Mouse (Mus musculus): ENCODE results near the gene Taar2.

Taar2 gene

DNA sequence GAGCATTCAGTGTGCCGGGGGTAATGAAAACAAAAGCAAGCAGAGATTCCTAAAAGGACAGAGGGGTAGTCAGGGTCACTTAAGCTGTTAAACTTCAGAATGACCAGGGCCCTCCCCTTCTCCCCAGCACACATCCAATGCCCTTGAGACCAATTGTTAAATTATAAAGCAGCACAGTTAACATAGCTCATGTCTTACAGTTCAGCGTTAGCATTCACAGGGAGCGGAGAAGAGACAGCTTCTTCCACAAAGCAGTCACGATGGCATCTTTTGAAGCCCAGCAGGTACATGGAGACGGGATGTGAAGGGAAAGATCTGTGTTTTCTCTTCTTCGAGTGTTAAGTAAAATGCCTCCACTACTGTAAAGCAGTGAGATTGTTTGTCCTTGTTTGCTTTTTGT lies at the start of gene Taar2:
Gene Taar2, plus strand, starts transcription at position 261 of the 400 bp plus-strand sequence.
- in situ Hi-C loops (cut with MboI; ENCODE audit: unreplicated experiment in 2 of 2): no loop called here

DNA sequence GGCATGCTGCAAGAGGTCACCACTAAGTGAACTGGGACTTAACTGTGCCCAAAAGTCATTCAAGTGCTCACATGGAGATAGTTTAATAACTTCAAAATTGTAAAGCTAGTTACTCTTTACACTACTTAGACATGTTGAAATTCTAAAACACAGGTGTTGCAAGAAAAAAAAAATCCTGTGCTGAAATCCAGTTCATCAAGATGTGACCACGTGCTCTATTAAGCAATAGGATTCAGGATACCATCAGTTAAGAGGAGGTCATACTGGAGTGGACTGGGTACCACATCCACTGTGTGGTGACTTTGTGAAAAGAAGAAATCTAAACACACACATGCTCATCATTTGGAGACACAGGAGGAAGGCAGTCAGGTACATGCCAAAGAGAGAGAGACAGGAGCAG lies 45.4 kb upstream of the Taar2 start:
- in situ Hi-C loops (cut with MboI; ENCODE audit: unreplicated experiment in 2 of 2): no loop called here

DNA sequence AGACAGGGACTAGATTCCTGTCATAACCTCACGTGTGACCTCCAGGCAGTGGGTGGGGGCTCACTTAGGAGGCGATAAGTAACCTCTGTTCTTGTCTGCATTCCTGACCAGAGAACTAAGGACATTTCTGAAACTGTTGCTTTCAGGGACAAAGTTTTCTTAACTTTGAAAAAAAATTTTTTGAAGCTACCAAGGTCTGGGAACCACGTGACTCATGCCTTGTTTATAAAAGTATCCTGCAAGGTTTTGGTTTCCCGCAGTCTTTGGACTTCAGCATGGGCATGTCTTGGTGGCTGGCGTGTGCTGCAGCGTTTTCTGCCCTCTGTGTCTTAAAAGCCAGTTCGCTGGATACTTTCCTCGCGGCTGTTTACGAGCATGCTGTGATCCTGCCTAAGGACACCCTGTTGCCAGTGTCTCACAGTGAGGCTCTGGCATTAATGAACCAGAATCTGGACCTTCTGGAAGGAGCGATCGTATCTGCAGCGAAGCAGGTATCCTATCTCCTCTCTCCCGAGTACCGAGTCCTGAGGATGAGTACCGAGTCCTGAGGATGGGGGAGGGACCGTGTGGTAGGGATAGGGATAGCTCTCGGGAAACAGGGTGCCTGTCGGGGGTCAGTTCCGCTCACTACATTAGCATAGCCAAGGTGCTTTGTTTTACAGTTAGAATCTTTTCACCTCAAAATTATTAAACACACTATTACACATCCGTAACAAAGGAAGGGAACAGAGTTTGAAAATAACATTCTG lies 43.6 kb upstream of the Taar2 start, which contains the start of gene Vnn1:
Gene Vnn1, plus strand, starts transcription at position 88 of the 749 bp plus-strand sequence.
- in situ Hi-C loops (cut with MboI; ENCODE audit: unreplicated experiment in 2 of 2): no loop called here

DNA sequence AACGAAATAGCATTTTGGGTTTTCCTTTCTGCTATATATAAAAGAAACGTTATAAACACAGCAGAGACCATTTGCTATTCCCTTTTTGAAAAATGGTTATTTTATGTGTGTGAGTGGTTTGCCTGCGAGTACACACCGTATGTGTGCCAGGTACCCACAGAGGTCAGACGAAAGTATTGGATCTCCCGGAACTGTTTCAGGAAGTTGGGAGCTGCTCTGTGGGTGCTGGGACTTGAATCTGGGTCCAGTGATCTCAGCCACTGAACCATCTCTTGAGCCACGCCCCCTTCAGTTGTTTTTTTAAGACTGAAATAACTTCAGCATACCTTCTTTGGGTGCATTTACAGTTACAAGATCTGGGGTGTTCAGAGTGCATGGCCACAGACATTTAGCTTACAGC lies 43.0 kb upstream of the Taar2 start:
- in situ Hi-C loops (cut with MboI; ENCODE audit: unreplicated experiment in 2 of 2): no loop called here

DNA sequence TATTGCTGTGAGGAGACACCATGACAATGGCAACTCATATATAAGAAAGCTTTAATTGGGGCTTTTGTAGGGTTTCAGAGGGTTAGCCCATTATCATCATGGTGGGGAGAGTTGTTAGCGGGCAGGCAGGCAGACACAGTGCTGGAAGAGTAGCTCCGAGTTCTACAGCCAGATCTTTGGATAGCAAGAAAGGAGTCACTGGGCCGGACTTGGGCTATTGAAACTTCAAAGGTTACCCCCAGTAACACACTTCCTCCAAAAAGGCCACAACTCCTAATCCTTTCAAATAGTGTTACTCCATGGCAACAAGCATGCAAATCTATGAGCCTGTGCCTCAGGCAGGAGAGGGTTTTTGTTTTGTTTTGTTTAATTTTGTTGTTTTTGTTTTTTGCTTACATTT lies 37.3 kb upstream of the Taar2 start:
- in situ Hi-C loops (cut with MboI; ENCODE audit: unreplicated experiment in 2 of 2): no loop called here

DNA sequence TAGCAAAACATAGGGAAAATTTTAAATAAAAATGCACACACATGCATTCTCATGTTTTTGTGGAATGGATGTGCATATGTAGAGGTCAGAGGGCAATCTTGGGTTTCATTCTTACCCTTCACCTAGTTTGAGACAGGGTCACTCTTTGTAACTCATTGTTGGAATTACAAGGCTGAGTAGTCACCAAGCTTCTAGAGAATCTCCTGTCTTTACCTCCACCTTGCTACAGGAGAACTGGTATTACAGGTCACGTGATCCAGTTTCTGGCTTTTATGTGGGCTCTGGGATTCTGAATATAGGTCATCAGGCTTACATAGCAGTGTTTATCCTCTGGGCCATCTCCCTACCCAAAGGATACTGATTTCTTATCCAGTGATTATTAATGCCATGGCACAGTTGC lies 32.7 kb upstream of the Taar2 start:
- in situ Hi-C loops (cut with MboI; ENCODE audit: unreplicated experiment in 2 of 2): no loop called here

DNA sequence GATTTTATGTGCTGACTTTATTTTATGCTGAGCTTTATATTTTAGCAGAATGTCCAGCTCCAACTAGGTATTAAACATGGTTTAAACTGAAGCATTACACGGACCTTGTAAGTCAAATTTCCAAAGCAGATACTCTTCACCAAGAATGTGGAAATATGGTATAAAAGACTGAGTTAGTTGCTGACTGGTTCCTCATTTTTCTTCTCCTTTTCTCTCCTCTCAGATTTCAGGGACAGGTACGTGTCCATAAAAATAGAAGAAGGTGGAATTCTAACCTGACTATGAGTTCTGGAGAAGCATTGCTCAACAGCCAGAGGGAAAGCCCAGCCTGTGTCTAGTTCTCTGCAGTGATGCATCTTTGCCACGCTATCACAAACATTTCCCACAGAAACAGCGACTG lies 18.3 kb upstream of the Taar2 start, which contains the start of gene Taar1:
Gene Taar1, plus strand, starts transcription at position 301 of the 400 bp plus-strand sequence.
- in situ Hi-C loops (cut with MboI; ENCODE audit: unreplicated experiment in 2 of 2): no loop called here

DNA sequence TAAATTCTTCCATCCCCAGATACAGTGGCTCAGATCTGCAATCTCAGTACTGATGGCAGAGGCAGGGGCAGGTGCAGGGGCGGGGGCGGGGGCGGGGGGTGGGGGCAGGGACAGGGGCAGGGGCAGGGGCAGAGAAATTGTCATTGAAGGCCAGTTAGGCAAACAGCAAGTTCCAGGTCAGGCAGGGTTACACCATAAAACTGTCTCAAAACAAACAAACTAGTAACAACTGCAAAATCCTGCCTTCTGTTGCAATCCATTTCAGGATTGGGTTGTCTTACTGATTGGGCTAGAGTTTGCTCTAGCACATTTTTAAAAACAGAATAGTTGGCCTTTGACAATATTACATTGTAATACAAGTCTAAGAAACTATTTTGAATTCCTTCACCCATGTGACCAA lies 15.9 kb upstream of the Taar2 start:
- in situ Hi-C loops (cut with MboI; ENCODE audit: unreplicated experiment in 2 of 2): no loop called here

DNA sequence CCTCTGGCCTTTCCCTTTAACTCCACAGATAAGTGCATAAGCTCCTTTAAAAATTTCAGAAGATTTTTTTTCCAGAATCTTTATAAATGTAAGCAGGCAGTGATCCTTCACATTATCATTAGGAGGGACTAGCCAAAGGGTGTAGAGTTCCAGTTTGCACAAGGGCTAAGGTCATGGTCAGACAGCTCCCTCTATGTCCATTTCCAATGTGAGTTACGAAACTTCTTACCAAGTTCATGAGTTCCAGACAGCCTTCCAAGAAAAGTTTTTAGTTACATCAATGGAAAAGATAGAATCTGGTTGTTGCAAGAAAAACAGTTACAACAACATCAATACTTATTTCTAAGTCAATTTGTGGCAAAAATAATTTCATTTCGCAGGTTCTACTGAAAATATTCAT lies 14.4 kb upstream of the Taar2 start:
- in situ Hi-C loops (cut with MboI; ENCODE audit: unreplicated experiment in 2 of 2): no loop called here

DNA sequence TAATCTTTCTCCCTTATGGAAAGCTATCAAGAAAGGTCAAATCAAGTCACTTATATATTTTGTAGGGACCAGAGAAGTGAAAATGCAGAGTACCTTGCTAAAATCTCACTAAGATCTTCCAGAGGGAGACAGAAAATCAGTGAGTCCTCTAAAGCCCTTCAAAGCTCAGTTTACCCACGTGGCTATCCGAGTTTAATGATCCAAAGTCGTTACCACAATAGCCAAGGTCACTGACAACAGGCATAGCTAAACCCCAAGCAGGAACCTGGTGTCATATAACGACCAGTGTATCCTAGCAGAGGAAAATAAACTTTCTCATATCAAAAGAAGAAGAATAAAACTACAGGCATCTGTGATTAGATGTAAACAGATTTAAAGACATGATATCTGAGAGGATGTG lies 759 bp upstream of the Taar2 start:
- in situ Hi-C loops (cut with MboI; ENCODE audit: unreplicated experiment in 2 of 2): no loop called here

DNA sequence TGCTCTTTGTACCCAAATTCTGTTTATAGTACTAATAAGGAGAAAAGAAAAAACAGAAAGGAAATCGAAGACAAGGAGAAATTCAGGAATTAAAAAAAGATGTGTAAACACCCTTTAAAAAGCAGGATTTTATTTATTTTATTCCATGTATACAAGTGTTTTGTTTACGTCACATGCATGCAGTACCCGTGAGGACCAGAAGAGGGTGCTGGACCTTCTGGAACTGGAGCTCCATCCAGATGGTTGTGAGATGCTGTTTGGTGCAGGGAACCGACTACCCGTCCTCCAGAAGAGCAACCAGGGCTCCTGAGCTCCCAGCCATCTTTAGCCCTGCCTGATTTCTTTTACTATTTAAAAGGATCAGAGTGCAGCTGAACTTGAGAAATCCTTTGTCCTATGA lies 4.1 kb downstream of the Taar2 start:
- in situ Hi-C loops (cut with MboI; ENCODE audit: unreplicated experiment in 2 of 2): no loop called here

DNA sequence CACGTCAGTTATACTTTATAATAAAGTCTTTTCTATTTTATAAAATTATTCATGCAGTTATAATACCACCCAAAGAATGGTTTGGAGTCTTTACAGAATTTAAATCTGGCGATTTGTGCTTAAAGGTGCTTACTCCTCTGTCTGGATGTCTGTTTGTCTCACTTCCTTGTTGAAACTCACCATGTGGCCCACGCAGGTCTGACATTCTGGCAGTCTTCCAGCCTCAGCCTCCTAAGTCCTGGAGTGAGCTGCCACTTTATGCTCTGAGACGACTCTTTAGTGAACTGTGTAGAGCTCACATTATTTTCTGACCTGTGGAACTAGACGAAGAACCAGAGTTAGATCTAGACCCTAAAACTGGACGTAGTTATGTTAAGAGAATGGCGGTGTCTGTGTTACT lies 9.7 kb downstream of the Taar2 start:
- in situ Hi-C loops (cut with MboI; ENCODE audit: unreplicated experiment in 2 of 2): no loop called here

DNA sequence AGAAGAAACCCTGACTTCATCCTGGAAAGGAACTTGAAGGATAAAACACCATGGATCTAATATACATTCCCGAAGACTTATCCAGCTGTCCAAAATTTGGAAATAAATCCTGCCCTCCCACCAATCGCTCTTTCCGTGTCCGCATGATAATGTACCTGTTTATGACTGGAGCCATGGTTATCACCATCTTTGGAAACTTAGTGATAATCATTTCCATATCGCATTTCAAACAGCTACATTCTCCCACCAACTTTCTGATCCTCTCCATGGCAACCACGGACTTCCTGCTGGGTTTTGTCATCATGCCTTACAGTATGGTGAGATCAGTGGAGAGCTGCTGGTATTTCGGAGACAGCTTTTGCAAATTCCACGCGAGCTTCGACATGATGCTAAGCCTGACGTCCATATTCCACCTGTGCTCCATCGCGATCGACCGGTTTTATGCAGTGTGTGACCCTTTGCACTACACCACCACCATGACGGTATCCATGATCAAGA lies 11.2 kb downstream of the Taar2 start, which contains the start of gene Taar3:
Gene Taar3, plus strand, starts transcription at position 51 of the 498 bp plus-strand sequence.
- in situ Hi-C loops (cut with MboI; ENCODE audit: unreplicated experiment in 2 of 2): no loop called here

DNA sequence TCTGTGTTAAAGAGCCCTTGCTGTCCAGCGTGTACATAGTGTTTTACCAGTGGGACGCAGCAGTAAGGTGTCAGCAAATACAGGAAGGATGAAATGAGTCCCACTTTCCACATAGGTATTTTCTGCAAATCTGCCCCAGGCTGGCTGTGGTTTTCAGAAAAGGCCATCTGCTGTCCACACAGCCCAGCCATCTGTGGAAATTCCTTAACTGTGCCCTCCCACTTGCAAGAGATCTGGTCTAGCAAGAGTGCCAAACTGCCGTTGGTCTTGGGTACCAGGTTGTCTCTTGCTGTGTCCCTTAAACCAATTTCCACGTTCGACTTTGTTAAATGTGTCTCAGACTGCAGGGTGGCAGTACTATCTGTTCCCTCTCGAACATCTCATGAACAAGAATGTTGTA lies 13.3 kb downstream of the Taar2 start:
- in situ Hi-C loops (cut with MboI; ENCODE audit: unreplicated experiment in 2 of 2): no loop called here

DNA sequence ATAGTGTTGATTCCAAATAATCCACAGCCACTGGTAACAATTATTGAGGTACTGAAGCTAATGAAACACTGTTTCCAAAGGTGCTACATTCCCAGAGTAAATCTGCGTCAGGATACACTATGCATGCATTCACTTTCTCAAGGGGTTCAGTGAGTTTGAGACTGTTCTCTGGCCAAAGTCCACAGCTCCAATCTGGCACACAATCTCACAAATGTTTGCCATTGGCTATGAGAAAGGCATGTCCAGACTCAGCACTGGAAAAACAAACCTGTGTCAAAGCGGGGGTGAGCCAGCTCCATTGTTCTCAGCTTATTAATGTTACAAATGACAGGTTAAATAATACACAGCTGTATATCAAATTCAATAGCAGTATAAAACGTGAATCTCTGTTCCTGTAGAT lies 20.7 kb downstream of the Taar2 start:
- in situ Hi-C loops (cut with MboI; ENCODE audit: unreplicated experiment in 2 of 2): no loop called here

DNA sequence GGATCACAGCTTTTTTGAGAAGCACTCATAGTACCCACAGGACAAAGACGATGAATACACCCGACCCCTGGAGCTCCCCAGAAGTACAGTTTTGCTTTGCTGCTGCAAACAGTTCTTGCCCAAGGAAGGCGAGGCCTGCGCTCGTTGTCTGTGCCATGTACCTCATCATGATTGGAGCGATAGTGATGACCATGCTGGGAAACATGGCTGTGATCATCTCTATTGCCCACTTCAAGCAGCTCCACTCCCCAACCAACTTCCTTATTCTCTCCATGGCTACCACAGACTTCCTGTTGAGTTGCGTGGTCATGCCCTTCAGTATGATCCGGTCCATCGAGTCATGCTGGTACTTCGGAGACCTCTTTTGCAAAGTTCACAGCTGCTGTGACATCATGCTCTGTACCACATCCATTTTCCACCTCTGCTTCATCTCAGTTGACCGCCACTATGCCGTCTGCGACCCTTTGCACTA lies 22.1 kb downstream of the Taar2 start, which contains the start of gene Taar4:
Gene Taar4, plus strand, starts transcription at position 51 of the 472 bp plus-strand sequence.
- in situ Hi-C loops (cut with MboI; ENCODE audit: unreplicated experiment in 2 of 2): no loop called here

DNA sequence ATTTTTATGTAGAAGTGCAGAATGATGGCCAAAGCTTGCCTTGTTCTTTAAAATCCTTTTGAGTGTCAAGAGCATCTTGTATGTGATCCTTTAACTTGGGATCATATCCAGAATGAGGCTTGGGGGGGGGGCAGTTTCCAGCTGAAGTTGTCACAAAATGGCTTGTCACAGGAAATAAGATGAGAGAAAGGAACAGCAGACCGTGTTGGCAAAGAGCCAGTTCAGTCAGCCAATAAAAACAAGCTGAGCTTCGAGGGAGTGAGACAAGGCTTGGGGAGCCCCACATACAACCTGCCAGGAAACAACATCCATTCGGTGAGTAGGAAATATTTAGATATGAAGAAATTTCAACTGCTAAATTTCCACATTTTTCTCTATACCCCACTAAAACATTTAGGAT lies 25.1 kb downstream of the Taar2 start:
- in situ Hi-C loops (cut with MboI; ENCODE audit: unreplicated experiment in 2 of 2): no loop called here

DNA sequence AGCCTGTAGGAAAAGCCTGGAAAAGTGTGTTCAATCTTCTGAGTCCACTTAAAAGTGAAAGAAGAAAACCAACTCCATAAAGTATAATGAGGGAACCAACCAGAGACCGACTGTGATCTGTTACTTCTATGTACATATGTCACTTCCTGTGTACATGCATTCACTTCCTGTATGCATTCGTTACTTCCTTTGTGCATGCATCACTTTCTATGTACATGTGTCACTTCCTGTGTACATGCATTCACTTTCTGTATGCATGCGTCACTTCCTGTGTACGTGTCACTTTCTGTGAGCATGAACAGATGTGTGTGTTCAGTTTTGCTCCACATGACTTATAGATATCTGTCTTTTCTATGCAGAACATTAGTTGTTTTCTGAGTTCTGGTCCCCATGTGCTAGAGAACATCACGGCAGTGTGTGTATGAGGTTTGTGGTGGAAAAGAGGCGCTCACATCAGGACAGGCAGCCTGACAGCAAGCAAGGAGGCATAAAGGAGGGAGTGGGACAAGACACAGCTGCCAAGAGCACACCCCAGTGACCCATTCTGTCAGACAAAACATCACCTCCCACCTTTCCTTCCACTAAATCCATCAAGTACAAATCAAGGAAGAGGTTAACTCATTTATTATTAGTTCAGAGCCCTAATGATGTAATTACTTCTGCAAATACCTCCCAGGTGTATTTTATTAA lies 26.7 kb downstream of the Taar2 start:
- in situ Hi-C loops (cut with MboI; ENCODE audit: unreplicated experiment in 2 of 2): no loop called here

DNA sequence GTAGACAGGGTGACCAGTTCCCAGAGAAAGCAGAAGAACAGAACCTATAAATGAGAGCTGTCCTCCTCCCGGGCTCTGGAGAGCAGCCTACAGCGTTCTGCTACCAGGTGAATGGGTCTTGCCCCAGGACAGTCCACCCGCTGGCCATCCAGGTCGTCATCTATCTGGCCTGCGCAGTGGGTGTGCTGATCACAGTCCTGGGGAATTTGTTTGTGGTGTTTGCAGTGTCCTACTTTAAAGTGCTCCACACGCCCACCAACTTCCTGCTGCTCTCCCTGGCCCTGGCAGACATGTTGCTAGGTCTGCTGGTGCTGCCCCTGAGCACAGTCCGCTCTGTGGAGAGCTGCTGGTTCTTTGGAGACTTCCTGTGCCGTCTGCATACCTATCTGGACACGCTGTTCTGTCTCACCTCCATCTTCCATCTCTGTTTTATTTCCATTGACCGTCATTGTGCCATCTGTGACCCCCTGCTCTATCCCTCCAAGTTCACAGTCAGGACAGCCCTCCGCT lies 32.3 kb downstream of the Taar2 start, which contains the start of gene Taar5:
Gene Taar5, plus strand, starts transcription at position 51 of the 510 bp plus-strand sequence.
- in situ Hi-C loops (cut with MboI; ENCODE audit: unreplicated experiment in 2 of 2): loop anchor here in 1 of 2 experiments (10.0 kb wide), 1 partner anchor 334 kb away; no protein-coding TSS in a partner anchor

DNA sequence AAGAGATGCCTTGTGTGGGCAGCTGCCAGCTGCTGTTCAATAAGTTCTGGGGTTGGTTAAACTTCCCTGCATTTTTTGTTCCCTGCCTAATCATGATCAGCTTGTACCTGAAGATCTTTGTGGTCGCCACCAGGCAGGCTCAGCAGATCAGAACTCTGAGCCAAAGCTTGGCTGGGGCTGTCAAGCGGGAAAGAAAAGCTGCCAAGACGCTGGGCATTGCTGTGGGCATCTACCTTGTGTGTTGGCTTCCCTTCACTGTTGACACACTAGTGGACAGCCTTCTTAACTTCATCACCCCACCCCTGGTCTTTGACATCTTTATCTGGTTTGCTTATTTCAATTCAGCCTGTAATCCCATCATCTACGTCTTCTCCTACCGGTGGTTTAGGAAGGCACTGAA lies 32.9 kb downstream of the Taar2 start:
- in situ Hi-C loops (cut with MboI; ENCODE audit: unreplicated experiment in 2 of 2): loop anchor here in 1 of 2 experiments (10.0 kb wide), 1 partner anchor 334 kb away; no protein-coding TSS in a partner anchor

DNA sequence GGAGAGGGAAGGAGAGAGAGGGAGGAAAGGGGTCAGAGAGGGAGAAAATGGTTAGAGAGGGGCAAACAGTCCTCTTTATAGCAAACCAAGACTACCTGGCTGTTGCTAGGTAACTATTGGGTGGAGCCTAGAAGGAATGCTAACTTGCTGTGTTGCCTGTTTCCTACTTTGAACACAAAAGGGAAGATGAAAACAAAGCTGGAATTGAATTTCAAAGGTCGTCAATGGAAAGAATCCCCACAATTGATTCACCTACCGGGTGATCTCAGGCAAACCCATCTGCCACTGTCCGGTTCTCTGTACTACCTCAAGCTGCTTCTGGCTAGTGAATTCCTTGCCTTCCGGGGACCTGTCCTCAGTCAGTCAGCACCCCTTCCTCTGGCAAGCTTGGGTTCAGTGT lies 39.6 kb downstream of the Taar2 start:
- in situ Hi-C loops (cut with MboI; ENCODE audit: unreplicated experiment in 2 of 2): loop anchor here in 1 of 2 experiments (10.0 kb wide), 1 partner anchor 327 kb away; no protein-coding TSS in a partner anchor

Measured in v-Abl transformed pro-B cells (cell line).